Mouse (Mus musculus): ENCODE data around the gene Mapkapk2.

GRCm38 (mm10) chr1:131103776-131104424 is 6.3 kb upstream of the Mapkapk2 start:
- TF ChIP-seq GATA1 (IDR thresholded peaks at IDR 0.05; ENCODE audit: low read length) (no peak), TAL1 (IDR thresholded peaks at IDR 0.05; ENCODE audit: low read length) (no peak)
